Mouse (Mus musculus): ENCODE results near the gene Tfap4. TPM values are rescaled to one million over a fixed set of nuclear protein-coding genes. Genes with fewer than 3 reads are reported as not detected.

Tfap4 gene
- polyA plus RNA-seq, 1 experiment from 2014 or later, result 31.5 TPM

DNA sequence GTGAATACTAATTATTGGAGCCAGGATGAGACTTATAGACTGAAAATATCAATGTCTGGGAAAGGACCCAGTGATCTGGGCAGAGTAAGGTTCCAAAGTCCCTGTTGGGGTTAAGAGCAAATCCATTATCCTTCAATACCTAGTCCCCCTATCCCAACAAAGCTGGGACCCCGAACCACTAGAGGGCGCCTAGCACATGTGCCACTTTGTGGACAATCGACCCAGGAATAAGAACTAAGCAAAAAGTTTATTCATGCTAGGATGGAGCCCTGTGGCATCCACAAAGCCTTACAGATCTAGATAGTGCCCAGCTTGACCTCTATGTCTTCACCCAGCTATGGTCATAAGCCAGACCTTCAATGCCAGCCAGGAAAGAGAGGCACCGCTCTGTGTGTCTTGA is 8.3 kb upstream of the Tfap4 start:
- 15% methylated on average over 4 of the region's 4 CpGs for WGBS
- H3K9ac ChIP-seq, result no peak overlapping the region
- no peak for ATAC-seq (ENCODE audit: insufficient number of reproducible peaks, insufficient read depth, low FRiP score, low TSS enrichment)

DNA sequence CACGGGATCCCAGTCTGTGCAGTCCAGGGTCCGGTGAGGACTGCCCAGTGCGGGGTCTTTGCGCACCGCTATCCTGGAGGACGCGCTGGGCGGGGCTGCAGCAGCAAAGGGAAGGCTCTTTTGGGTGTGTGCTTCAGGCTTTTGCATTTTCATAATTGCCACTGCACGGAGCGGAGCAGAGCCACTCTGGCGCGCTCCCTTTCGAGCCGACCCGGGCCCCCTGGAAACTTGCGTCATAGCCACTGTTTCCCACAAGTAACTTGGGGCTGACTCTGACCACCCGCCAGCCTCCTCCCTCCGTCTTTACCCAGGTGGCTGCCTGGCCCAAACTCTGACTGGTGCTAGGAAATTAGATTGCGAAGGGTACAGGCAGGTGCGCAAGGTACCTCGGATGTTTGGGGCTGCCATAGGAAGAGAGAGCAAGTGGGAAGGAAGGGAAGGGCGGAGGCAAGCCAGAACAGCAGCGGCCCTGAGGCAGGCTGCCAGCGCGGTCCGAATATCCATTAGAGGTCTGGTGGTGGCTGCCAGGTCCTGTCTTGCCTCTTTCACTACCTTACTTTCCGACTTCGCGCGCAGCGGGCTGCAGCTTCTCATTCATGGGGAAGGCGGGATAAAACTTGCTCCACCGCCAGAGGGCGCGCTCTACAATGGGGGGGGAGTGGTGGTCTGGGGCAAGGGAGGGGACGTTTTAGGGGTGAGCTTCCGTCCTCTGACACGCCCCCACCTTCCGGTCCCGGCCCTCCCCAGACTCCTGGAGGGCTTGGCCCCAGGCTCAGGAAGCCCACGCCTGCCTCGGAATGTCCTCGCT is 695 bp upstream of the Tfap4 start:
- WGBS, result 1% methylated on average over 40 of the region's 43 CpGs
- Histone ChIP-seq H3K27me3 (no peaks in the 10 kb centered on the region), H3K9ac (peak overlapping the region; percentile 25), H3K36me3 (no peaks in the 10 kb centered on the region), H3K4me1 (peaks cover 20% of the 10 kb centered on the region), H3K9me3 (no peaks in the 10 kb centered on the region), H3K4me2 (replicated peaks) (peak overlapping the region; percentile 76), H3K27ac (peak overlapping the region; percentile 95), H3K4me3 (peak overlapping the region; percentile 62)
- peak; percentile 70 for ATAC-seq (ENCODE audit: insufficient number of reproducible peaks, insufficient read depth, low FRiP score, low TSS enrichment)

More for the DNA sequence above, 8.3 kb upstream of the Tfap4 start:
- Histone ChIP-seq H3K27ac (no peak overlapping the region), H3K4me2 (replicated peaks) (no peak overlapping the region), H3K4me1 (peaks cover 14% of the 10 kb centered on the region), H3K27me3 (no peaks in the 10 kb centered on the region), H3K4me3 (no peak overlapping the region), H3K9me3 (no peaks in the 10 kb centered on the region), H3K36me3 (no peaks in the 10 kb centered on the region)

DNA sequence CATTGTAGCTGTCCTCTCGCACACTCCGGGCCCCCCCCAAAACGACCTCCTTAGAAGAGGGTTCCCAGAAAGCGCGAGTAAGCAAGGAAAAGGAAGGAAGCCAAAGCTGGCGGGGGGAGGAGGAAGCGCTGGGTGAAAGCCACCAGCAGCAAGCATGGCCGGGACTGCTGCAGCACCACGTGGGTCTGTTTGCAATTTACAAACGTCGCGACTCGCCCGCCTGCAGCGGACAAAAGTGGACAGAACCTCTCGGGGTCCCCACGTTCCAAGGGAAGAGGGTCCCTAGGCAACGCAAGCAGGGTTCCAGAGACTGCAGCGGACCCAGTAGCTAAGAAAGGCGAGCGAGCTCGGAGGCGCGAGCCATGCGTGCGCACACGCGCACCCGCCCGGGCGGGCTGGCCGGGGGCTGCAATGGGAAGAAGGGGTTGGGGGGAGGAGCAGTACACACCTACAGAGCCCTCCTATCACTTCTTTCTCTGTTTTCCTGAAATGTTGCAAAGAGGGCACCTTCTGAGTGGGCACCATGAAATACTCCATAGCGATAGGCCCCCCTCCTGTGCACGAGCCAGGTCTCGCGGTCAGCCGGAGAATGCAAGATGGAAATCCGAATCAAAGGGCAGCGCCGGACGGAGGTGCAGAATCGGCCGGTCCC is 548 bp downstream of the Tfap4 start:
- ATAC-seq (ENCODE audit: insufficient number of reproducible peaks, insufficient read depth, low FRiP score, low TSS enrichment), result peak; percentile 10
- Histone ChIP-seq H3K27ac (peak overlapping the region; percentile 95), H3K4me2 (replicated peaks) (peak overlapping the region; percentile 76), H3K9ac (peak overlapping the region; percentile 77), H3K4me3 (peak overlapping the region; percentile 62), H3K36me3 (no peaks in the 10 kb centered on the region), H3K4me1 (peaks cover 21% of the 10 kb centered on the region), H3K27me3 (no peaks in the 10 kb centered on the region), H3K9me3 (no peaks in the 10 kb centered on the region)
- WGBS, result 1% methylated on average over 41 of the region's 43 CpGs

DNA sequence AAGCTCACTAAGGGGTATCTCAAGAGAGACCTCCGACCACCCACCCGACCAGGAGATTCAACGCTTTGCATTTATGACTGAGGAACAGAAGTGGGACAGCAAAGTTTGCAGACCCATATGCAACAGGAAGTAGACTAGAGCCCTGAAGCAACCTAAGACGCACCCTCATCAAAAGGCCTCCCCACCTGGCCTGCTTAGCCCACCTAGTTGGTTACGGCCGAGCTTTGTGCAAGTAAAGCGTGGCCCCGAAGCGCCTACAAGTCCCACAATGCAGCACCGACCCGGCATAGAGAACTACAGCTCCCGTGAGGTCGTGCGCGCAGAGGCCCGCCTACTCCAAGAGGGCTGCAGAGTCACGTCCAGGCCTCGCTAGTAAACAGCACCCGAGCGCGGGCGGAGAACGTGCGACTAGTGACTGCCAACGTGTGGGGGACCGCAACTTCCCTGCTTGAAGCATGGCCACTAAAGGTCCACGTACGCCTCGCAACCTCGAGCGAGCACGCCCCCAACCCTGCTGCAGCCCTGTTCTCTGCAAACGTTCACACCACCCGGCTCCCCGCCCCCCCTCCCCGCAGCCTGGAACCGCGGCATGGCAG is 1.2 kb downstream of the Tfap4 start:
- WGBS, result under 1% methylated on average over 38 of the region's 38 CpGs
- Histone ChIP-seq H3K36me3 (no peaks in the 10 kb centered on the region), H3K27ac (peak overlapping the region; percentile 95), H3K4me1 (peaks cover 27% of the 10 kb centered on the region), H3K4me3 (peak overlapping the region; percentile 62), H3K9ac (peak overlapping the region; percentile 77), H3K27me3 (no peaks in the 10 kb centered on the region), H3K4me2 (replicated peaks) (peak overlapping the region; percentile 76), H3K9me3 (no peaks in the 10 kb centered on the region)
- peak; percentile 90 for ATAC-seq (ENCODE audit: insufficient number of reproducible peaks, insufficient read depth, low FRiP score, low TSS enrichment)

DNA sequence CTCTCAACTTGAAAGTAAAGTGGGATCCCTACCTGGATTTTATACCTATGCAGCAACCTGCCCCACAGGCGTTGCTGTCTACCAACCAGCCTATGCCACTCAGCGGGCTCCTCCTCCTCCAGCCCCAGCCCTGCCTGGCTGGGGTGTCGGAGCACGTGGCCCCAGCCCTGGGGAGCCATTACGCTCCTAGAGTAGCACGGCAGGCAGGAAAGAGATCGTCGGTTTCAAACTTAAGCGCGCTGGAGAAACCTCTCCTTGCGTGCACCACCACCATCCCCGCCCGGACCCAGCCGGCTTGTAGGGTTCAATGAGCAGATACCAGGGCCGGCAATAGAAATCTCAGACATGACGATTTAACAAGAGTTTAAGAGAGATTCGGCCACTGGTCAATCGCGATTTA is 1.7 kb downstream of the Tfap4 start:
- WGBS, result under 1% methylated on average over 19 of the region's 19 CpGs
- Histone ChIP-seq H3K4me1 (peaks cover 33% of the 10 kb centered on the region), H3K9me3 (no peaks in the 10 kb centered on the region), H3K27ac (peak overlapping the region; percentile 95), H3K27me3 (no peaks in the 10 kb centered on the region), H3K4me2 (replicated peaks) (peak overlapping the region; percentile 76), H3K36me3 (no peaks in the 10 kb centered on the region), H3K4me3 (peak overlapping the region; percentile 62), H3K9ac (peak overlapping the region; percentile 77)
- ATAC-seq (ENCODE audit: insufficient number of reproducible peaks, insufficient read depth, low FRiP score, low TSS enrichment), result peak; percentile 68

DNA sequence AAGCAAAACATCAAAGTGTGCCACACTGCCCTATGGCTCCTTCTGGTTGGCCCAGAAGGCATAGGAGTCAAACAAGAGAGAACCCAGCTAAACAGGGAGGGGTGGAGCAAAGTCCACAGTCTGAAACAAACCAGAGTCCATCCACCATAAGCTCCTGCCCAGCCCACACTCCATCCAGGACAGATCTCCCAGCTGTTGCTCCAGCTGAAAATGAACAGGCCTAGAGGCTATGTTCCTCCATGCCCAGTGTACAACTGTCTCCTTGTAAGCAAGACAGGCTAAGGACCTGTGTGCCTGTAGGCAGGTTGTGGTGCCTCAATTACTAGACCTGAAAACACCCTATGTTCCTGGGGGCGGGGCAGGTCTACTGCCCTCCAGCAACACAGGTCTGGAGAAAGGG is 2.6 kb downstream of the Tfap4 start:
- Histone ChIP-seq H3K4me3 (peak overlapping the region; percentile 62), H3K27me3 (no peaks in the 10 kb centered on the region), H3K4me2 (replicated peaks) (peak overlapping the region; percentile 76), H3K4me1 (peaks cover 41% of the 10 kb centered on the region), H3K9me3 (no peaks in the 10 kb centered on the region), H3K27ac (peak overlapping the region; percentile 95; the same call in 1 of the 2 replicates), H3K36me3 (no peaks in the 10 kb centered on the region), H3K9ac (peak overlapping the region; percentile 77; the same call in 1 of the 2 replicates)
- ATAC-seq (ENCODE audit: insufficient number of reproducible peaks, insufficient read depth, low FRiP score, low TSS enrichment), result no peak
- 75% methylated on average over 1 of the region's 1 CpGs for WGBS

DNA sequence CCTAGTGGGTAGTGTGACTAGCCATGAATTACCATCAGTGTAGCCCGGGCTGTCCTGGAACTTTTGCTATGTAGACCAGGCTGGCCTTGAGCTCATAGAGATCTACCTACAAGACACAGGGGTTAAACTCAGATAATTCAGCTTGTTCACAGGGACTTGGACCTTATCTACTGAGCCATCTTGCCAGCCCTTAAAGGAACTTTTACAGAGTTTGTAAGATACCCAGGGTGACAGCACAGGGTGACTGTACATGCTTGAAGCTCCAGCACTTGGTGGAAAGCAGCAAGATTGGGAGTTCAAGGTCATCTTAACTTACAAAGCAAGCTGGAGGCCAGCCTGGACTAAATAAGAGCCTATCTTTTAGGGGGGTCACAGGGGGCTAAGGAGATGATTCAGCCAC is 4.1 kb downstream of the Tfap4 start:
- Histone ChIP-seq H3K4me1 (peaks cover 48% of the 10 kb centered on the region), H3K4me2 (replicated peaks) (no peak overlapping the region), H3K9ac (no peak overlapping the region), H3K27me3 (no peaks in the 10 kb centered on the region), H3K27ac (no peak overlapping the region), H3K9me3 (no peaks in the 10 kb centered on the region), H3K36me3 (peaks cover 11% of the 10 kb centered on the region; the same call in 1 of the 2 replicates), H3K4me3 (no peak overlapping the region)
- WGBS, result 91% methylated on average over 1 of the region's 1 CpGs
- ATAC-seq (ENCODE audit: insufficient number of reproducible peaks, insufficient read depth, low FRiP score, low TSS enrichment), result no peak

DNA sequence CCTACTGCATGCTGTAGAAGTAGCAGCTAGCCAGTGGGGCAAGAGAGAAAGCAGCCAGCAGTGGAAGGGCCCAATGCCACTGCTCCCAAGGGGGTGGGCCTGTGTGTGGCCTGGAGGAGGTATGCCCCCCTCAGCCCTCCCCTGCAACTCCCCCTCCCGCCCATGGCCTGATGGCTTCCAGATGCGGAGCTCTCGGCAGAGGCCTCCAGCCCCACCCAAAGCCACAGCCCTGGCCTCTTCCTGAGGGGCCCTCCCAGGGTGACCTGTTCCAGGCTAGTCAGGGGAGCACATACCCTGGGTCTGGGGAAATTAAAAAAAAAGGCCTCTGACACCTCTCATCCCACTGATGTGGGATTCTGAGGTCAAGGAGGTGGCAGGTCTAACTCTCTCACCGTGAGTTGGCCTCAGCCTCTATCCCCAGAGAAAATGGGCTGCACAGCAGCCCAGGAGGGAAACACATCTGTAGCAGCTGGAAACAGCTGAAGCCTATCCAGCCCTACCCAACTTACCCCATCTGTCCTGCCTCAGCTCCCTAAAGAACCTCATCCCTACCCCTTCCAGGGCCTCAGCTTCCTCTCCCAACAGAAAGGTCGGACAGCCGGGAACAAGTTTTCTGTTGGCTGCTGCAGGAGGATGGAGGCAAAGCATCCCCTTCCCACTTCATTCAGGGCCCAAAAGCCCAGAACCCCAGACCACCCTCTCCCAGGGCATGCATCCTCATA is 6.7 kb downstream of the Tfap4 start:
- H3K36me3 ChIP-seq, result peaks cover 30% of the 10 kb centered on the region
- WGBS, result 12% methylated on average over 6 of the region's 6 CpGs
- peak overlapping the region; percentile 8 for H3K4me2 ChIP-seq (replicated peaks)
- H3K4me3 ChIP-seq, result no peak overlapping the region
- H3K9ac ChIP-seq, result no peak overlapping the region; the same call in 1 of the 2 replicates
- peak overlapping the region; percentile 93 for H3K27ac ChIP-seq
- peaks cover 47% of the 10 kb centered on the region for H3K4me1 ChIP-seq
- no peaks in the 10 kb centered on the region for H3K9me3 ChIP-seq
- no peaks in the 10 kb centered on the region for H3K27me3 ChIP-seq
- ATAC-seq (ENCODE audit: insufficient number of reproducible peaks, insufficient read depth, low FRiP score, low TSS enrichment), result peak; percentile 86

DNA sequence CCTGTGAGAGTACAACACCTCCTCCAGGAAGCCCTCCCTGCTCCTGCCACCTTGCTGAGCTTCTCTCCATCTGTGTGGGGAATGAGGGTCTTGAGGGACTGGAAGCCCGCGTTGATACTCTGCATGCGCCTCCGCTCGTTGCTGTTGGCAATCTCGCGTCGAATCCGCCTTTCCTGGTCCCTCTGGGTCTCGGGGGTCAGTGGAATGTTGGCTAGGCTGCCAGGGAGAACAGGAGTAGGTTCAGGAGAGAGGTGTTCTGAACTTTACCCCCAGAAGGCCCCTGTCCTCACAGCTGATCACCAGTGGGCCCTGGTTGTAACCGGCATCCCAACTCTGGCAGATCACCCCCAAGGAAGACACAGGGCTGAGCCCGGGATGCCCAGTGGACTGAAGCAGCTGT is 7.8 kb downstream of the Tfap4 start:
- Histone ChIP-seq H3K27ac (peak overlapping the region; percentile 93), H3K36me3 (peaks cover 39% of the 10 kb centered on the region), H3K9me3 (no peaks in the 10 kb centered on the region), H3K27me3 (no peaks in the 10 kb centered on the region), H3K4me1 (peaks cover 36% of the 10 kb centered on the region), H3K9ac (no peak overlapping the region), H3K4me2 (replicated peaks) (no peak overlapping the region), H3K4me3 (no peak overlapping the region)
- WGBS, result 79% methylated on average over 12 of the region's 12 CpGs
- ATAC-seq (ENCODE audit: insufficient number of reproducible peaks, insufficient read depth, low FRiP score, low TSS enrichment), result no peak

DNA sequence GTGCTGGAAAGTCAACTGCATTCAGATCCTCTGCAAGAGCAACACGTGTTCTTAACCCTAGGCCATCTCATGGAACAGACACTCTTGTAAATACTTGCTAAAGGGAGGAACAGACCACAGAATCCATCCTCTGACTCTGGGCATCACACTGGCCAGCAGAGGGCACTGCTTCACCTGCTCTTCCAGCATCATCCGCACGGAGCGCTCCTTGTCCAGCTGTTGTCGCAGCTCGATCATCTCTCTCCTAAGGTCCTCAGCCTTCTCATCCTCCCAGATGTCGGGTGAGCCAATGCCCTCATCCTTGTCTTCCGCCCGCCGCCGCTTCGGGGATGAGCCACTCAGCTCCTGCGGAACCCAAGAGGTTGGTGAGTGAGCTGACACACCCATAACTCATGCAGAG is 8.6 kb downstream of the Tfap4 start:
- no peak overlapping the region for H3K27ac ChIP-seq
- H3K4me3 ChIP-seq, result no peak overlapping the region
- no peak overlapping the region for H3K4me2 ChIP-seq (replicated peaks)
- peaks cover 46% of the 10 kb centered on the region for H3K36me3 ChIP-seq
- 44% methylated on average over 13 of the region's 13 CpGs for WGBS
- no peak overlapping the region for H3K9ac ChIP-seq
- H3K9me3 ChIP-seq, result no peaks in the 10 kb centered on the region
- ATAC-seq (ENCODE audit: insufficient number of reproducible peaks, insufficient read depth, low FRiP score, low TSS enrichment), result peak; percentile 17; the same call in 1 of the 2 replicates
- H3K4me1 ChIP-seq, result peaks cover 32% of the 10 kb centered on the region
- H3K27me3 ChIP-seq, result no peaks in the 10 kb centered on the region

DNA sequence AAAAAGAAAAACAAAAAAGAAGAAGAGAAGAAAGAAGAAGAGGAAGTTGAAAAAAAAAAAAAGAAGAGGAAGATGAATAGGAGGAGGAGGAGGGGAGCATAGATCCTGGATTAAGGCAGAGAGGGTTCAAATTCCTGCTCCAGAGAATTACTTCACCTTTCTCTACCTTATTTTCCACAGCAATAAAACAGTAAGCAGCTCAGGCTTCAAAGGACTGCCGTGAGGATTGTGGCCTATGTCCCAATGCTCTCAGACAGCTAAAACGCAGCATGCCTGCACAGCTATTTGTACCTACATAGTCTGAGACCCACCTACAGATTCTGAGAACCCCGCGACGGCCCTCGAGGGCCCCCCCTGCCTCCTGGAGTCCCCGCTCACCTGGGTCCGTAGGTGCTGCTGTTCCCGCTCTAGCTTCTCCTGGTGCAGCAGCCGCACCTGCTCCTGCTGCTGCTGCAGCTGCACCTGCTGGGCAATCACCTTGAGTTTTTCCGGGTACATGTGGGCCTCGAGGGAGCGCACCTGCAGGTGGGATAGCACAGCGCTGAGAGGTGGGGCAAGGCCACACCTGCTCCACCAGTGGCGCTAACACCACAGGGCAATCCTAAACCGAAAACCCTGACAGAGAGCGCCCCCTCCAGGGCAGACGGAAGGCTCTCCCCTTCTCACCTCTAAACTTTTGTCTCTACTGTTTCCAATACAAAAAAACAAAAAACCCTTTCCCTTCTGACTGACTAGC is 10.5 kb downstream of the Tfap4 start:
- Histone ChIP-seq H3K4me2 (replicated peaks) (no peak overlapping the region), H3K4me3 (no peak overlapping the region), H3K9me3 (no peaks in the 10 kb centered on the region), H3K9ac (no peak overlapping the region), H3K27ac (no peak overlapping the region), H3K36me3 (peaks cover 58% of the 10 kb centered on the region), H3K4me1 (peaks cover 31% of the 10 kb centered on the region), H3K27me3 (no peaks in the 10 kb centered on the region)
- 91% methylated on average over 18 of the region's 18 CpGs for WGBS
- no peak for ATAC-seq (ENCODE audit: insufficient number of reproducible peaks, insufficient read depth, low FRiP score, low TSS enrichment)
